Mouse (Mus musculus) lung, postnatal 36 days (tissue): ENCODE results near the gene Pou3f1.

Source experiments
- DNase-seq: peaks from one replicate; pipeline ENCODE4 v3.0.0; 2022; ENCODE audit warnings: mixed read lengths

Gene Pou3f1

DNA sequence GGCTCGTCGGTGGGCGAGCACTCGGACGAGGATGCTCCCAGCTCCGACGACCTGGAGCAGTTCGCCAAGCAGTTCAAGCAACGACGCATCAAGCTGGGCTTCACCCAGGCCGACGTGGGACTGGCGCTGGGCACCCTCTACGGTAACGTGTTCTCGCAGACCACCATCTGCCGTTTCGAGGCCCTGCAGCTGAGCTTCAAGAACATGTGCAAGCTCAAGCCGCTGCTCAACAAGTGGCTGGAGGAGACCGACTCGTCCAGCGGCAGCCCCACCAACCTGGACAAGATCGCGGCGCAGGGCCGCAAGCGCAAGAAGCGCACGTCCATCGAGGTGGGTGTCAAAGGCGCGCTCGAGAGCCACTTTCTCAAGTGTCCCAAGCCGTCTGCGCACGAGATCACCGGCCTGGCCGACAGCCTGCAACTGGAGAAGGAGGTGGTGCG is 1.8 kb downstream of the Pou3f1 start:
- DNase-seq, result no peak

DNA sequence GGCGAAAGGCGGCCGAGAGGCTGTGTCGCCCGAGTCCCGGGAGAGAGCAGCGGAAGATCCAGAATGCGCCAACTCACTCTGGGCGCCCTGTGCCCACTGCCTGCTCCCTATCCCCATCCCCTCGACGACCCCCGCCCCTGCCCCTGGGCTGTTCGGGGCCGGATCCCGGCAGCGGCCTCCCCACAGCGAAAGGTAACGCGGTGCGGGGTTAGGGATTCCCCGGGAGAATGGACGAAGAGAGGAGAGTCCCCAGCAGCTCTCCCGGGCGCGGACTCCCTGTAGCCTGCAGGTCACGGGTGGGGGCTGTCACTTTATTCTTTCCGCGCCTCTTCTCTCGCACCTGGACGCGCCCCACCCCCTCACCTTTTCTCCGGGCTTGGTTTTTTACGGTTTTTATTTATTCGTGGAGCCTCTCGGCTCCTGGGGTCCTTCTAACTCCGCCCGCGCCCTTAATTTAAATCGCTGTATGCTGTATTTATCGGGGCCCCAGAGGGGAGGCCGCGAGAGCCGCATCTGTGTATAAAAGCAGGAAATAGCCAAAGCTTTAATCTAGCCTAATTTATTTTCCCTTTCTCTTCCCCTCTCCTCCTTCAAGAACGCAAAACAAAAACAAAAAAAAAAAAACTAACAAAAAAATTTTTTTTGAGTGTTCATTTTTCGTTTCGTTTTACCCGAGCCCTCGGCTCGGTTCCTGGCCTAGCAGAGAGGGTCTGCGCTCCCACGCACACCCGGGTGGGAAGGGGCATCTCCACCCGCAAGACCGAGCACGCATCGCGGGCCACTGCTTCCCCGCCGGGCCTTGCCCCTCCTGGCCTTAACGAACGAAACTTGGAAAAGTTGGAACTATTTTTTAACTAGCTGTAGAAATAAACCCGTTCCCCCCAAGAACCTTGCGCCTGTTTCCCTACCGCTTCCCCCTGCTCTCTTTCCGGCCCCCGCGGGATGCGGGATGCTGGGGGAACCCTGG is 2.9 kb downstream of the Pou3f1 start:
- DNase-seq, result no peak

DNA sequence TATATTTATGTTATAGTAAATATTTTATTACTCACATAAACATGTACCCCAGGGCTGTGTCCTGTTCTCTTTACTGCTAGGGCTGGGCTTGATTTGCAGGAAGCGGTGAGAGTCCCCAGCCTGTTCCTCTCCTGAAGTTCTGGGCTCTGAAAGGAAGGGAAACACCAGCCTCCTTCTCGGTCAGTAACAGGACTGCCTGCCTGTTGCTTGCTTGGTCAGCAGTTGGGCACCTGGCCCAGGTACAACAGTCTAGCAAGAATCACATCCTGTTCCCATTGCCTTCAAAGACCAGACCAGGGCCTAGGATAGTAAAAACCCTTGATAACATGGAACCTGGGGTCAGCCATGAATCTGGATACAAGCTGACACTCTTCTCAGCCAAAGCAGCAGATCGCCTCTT is 4.0 kb downstream of the Pou3f1 start:
- DNase-seq, result no peak

DNA sequence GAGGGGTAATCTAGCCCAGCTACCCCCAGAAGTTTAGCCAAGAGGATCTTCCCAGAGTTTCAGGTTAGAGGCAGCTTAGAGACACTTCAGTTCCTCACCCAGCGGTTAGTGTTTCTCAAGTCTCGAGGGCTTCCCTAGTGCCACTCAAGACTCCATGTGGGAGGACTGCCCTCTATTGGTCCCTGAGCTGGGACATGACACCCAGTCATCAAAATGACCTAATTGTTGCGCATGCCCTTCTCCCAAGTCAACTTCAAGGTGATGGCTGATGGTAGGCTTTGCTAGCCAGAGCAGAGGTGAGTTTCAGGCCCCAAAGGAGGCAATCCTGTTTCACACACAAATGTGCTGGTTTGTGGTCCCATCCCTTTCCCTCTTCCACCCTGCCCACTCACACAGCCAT is 6.4 kb downstream of the Pou3f1 start:
- peak; percentile 40 for DNase-seq

DNA sequence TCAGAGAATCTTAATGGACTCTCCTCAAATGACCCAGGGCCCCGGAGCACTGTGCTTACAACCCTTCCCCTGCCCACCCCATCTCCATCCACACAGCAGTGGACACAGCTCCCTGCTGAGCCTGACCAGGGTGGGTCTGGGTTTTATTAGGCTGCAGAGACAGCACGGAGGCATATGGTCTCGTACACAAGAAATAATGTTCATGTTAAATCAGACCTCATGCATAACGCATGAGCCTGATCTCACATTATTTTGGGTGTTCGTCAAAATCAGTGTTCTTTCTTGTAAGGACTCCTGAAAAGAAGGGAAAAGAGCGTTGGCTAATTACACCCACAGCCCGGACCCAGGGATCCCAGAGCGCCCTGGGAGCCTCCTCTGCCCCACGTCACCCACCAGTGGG is 7.6 kb downstream of the Pou3f1 start:
- DNase-seq, result no peak

DNA sequence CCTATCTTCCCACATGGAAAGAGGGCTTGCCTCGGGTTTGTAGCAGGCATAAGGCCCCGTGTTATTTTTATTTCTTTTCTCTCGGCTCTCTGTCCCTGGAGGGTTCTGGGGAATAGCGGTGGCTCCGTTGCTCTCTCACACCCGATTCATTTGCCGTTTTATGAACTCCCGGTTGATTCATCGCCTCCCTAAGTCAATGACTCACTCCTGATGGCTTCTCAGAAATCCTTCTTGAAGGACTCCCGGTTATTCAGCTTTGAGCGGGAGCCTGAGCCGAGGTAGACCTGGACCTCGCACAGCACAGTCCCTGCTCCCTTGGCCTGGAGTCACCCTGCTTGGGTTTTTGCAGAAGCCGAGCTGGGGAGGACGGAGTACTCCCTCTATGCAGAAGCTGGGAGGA is 8.0 kb downstream of the Pou3f1 start:
- no peak for DNase-seq

DNA sequence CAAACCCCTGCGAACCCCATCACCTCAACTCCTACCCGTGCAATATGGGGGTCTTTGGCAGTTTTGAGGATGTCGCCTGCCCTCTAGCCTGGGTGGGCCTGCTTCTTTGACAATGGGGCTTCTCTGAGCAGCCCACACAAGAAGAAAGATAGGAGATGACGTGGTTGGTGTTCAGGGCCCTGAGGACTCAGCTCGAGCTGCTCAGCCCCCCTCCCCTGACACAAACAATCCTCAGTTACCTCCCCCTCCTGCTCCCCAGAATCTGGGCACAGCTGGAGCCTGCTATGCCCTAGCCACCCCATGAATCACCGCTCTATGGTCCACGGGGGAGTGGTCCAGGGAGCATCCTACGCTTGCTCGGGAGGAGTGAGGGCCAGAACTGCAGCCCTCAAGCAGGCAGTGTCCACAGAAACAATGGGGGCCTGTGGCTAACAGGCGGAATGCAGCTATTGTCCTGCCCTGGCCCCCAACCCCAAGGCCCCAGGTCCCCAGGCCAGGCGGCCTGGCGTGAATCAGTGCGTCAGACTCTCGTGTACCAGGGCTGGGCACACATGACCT is 10.9 kb downstream of the Pou3f1 start:
- DNase-seq, result no peak

DNA sequence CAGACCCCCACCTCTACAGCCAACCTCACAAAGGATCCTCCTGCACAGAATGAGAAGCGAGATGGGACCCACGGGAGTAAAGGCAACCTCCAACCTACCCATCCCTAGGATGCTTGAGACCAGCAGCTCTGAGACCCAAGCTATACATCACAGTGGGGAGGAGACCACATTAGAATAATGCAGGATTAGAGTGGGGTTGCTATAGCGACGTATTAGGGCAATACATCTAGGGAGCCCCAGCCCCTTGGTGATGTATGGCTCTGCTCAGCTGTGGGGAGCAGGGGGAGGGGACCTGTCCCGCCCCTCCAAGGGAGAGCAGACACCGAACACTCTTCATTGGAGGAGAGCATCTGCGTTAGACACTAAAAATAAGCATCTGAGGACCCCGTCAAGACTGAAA is 11.5 kb downstream of the Pou3f1 start:
- no peak for DNase-seq

DNA sequence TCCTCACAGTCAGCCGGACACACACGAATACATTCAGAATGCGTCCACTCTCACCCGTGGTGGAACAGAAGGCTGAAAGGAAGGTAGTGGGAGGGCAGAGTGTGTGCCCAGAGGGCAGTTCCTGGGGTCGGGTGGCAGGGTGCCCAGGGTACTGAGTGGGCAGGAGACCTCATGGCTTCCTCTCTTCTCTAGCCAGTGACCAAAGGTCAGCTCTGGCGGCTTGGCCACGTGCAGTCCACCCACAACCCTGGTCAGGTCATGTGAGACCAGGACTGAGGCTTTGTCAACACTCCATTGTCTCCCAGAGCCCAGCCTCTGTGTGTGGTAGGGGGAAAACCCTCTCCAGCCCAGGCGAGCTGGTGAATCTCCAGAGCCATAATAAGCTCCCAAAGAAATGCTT is 13.6 kb downstream of the Pou3f1 start:
- no peak for DNase-seq

DNA sequence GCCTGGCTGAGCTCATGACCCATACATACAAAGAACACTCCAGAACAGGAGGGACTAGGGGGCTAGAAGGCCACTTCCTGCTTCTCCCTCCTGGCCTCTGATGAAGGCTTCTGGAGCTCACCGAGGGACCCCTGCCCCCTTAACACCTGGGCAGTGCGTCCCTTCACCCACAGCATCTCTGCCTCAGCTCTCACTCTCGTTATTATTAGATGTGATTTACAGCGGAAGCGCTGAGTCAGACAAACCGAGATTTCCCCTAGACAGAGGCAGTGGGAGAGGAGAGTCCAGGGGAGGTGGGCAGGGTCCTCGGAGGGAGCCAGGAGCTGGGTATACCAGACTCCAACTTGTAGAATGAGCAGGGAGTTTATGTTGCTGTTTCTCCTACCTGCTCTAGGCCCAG is 15.0 kb downstream of the Pou3f1 start:
- DNase-seq, result no peak

DNA sequence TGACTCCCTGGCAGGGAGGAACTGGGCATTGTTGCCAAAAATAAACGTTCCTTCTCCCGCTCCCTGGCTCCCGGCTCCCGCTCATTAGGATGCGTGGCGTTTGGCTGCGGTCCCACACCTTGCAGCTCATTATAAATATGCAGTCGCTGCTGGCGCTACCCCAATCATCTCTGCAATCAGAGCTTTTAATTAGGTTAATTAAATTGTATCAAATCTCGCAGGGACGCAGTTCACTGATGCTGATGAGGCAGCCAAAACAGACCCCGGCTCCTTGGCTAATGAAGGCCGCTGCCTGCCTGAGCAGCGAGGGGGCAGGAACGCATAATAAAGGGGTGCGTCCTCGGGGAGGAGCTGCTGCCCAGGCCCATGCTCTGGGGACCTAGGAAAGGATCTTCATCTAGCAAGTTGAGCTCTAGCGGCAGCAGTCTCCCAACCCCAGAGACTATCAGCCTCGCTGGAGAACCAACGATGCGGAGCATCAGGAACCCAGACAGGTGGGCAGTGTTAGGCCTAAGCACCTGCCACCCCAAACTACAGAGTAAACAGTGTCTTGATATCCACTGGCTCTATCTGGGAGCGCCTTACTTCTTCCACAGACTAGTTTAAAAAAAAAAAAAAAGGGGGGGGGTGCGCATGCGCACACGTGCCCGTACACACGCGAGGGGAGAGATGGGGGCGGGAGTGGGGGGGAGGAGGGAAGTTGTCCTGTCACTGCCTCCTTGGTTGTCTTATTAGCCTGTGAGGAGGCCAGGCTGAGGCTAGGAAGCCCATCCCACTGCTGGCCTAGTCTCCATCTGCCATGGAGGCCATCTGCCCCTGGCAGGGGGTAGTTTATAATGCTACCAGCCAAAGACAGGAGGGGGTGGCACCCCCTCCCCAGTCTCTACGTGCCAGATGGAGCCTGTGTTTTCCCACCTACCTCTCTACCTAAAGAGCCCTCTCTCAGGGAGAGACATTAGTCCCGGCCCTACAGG is 16.0 kb downstream of the Pou3f1 start:
- DNase-seq, result no peak

DNA sequence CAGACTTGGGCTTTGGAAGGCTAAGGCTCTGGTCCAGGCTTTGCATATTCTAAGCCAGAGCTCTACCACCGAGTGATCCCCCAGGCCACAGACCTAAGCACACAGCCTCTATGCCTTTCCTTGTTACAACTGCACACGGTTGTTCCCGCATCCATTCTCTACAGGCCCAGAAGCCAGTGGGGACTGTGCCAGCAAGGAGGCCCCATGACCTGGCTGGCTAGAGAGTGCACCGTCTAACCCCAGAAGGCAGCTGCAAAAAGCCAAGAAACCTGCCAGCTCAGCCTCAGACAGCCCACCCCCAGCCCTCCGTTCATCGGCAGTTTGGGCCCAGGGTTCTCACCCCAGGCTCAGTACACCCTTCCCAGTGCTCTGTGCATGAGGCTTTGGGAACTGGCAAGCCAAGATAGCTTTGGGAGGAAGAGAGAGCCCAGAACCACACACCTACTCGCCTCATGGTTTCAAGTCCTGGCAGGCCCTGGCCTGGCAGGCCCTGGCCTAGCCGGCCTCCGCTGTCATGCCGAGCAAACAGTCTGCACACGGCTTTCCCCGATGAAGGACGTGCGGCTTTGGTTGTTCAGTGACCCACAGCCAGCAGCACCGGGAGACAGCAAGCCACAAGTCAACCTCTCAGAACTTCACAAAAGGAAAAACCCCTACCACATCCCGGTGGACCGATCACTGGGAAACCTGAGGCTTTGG is 17.9 kb downstream of the Pou3f1 start:
- DNase-seq, result no peak

DNA sequence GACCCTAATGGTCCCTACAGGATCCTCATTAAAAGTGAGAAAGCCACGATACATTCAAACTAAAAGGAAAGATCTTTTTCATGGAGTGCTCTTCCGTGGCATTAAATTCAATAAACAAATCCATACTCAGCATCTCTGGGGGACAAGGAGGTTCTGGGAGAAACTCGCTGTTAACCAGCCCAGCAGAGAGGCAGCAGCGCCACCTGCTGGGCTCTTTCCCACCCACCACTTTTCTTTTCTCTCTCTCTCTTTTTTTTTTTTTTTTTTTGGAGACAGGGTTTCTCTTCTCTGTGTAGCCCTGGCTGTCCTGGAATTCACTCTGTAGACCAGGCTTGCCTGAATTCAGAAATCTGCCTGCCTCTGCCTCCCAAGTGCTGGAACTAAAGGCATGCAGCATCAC is 18.4 kb downstream of the Pou3f1 start:
- DNase-seq, result peak; percentile 66

DNA sequence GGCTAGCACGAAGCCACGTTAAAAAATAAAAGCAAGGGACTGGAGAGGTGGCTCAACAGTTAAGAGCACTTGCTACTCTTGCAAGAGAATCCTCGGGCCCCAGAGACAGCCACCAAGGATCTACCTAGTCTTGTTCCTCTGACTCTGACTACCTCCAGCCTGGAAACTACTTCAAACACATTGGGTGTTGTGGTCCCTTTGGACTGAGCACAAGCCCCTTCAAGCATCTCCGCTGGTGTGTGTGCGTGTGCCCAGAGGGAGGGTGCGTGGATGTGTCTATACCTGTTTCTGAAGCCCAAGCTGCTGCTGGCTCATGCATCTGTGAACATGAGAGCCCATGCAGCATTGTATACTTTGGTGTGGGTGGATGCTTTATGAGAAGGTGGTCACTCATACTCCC is 19.4 kb downstream of the Pou3f1 start:
- DNase-seq, result no peak

DNA sequence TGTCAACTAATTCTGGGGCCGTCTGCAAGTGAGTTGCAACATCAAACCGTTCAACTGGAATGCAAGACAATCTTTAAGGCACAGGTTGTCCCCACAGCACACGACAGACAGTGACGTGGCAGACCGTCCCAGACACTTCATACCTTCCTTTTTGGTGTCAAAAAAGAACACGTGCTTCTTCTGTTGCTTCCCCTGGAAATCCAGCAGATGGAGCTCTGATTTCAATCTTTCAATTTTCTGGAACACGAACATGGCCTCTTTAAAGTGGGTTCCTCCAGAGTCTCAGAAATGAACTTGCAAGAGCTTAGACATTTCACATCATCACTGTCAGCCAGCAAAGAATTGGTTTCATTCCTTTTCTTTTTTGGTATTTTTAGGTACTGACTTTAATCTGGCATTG is 25.7 kb downstream of the Pou3f1 start:
- DNase-seq, result no peak

DNA sequence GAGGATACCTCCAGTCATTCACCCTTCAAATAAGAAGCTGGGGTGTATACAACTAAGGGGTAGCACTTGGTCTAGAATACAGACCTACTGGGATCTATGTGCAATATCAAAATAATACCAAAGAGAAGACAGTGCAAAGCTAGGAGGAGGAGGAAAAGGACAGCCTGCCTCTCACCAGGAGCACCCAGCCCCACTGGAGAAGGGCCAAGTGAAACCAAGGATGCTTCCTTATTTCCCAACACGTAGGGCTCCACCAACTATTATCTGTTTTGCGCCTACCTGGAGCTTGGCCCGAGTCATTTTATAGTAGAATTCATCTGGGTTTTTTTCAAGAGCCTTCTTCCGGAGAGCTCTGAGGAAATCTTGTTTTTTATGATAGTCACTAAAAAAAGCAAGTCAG is 26.9 kb downstream of the Pou3f1 start:
- no peak for DNase-seq

DNA sequence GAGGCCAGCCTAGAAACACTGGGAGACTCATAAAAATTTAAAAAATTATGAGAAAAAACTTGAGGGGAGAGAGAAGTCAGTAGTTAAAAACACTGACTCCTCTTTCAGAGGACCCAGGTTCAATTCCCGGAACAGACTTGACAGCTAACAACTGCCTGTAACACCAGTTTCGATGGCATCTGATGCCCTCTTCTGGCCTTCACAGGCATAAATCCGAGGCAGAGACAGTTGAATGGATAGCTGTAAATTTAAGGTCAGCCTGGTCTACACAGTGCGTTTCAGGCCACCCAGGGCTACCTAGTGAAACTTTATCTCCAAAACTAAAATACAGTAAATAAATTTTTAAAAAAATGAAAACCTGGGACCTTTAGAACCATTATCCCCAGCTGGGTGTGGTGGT is 28.4 kb downstream of the Pou3f1 start:
- no peak for DNase-seq

DNA sequence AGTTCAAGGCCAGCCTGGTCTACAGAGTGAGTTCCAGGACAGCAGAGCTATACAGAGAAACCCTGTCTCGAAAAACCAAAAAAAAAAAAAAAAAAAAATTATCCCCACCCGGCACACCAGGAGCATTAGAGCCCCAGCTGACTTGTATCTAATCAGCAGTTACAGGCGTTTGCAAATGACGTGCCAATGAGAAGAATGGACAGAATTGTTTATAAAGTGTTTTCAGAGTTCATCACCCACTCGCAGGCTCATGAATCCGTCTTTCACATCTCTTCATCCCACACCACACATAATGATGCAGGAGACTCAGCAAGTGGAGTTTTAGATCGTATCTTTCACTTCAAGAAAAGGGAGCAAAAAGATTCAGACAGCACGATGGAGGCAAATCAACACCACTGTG is 28.8 kb downstream of the Pou3f1 start:
- no peak for DNase-seq

DNA sequence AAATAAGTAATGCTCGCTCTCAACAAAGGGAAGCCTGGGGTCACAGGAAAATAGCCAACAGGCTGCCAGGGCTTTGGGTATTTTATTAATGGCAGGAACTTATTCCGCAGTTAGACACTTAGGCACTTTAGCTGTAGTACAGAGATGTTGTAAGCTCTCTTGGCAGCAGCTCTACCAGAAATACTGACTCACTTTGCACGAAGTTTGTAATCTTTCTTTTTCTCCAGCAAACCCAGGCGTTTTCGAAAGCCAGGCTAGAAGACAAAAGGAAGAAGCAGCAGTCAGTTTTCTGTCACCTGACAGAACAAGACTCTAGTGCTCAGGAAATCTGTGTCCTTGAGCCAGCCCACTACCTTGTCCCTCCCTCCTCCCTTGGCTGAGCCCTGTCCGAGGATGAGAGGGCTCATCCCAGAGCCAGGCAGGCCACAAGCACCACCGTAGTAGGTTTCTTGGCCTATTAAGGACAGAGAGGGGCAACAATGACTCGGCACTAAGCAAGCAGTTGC is 29.3 kb downstream of the Pou3f1 start:
- DNase-seq, result no peak

DNA sequence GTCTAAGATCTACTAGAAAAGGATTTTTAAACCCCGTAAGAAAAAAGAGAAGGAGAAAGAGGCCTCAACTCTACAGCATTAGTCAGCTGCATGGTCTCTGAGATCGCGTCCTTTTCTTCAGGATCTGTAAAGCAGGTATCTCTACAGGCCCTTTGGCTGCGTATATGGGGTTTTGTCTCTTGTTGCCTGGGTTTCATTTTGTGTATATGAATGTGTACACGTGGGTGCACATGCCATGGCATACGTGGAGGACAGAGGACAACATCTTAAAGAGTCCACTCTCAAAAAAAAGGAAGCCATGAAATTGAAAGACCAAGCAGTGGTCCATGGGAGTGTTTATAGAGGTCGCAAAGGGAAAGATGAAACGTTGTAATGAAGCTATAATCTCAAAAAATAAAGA is 34.8 kb downstream of the Pou3f1 start:
- no peak for DNase-seq

DNA sequence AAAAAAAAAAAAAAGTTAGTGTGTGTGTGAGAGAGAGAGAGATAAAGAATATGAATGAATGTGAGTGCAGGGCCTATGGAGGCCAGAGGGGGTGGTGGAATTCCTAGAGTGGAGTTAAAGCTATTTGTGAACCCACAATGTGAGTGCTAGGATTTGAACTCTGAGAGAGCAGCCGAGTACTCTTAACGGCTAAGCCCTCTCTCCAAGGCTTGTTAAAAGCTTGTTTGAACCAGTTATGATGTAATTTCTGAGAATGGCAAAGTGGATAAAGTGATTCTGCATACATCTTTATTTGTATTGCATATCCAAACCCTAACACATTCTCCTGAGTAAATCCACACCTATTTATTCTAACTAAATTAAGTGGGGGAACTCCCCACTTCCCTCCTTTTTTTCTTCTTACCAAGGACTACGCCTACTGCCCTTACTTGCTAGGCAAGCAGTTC is 35.8 kb downstream of the Pou3f1 start:
- peak; percentile 62 for DNase-seq

DNA sequence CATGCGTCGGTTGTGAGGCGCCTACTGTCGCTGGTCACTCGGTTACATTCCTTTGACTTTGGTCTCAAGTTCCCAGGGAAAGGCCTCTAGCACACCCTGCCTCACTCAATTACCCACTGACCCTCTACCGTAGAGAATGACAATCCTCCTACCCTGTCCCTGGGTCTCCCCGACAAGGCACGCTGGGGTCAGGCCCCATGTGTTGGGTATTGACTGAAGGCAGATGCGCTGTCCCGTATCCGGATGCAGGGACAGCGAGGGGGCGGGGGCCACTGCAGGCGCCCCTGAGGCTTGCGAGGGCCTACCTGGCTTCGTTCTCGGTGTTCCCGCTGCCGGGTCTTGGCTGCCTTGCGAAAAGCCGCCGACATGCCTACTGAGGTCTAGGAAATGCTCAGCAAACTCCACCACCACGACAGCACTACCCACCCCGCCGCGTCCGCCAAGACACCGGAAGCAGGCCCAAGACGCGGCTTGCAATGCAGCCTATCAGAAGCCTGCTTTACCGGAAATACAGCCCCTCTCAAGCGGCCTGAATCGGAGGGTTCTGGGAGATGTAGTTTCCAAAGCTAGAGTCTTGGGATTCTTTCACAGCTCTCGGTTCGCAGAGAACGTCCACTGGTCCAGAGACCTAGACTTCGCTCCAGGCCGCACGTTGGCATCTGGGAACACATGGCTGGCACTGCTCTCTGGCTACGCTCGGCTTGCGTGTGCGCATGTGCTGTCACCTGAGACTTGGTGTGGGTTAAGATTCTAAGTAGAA is 36.7 kb downstream of the Pou3f1 start, which contains the start of gene Utp11:
Gene Utp11, minus strand, starts transcription at position 466 of the 760 bp plus-strand sequence.
- peak; percentile 95 for DNase-seq
